Mouse (Mus musculus): ENCODE data around the gene Rev1.
A peak's percentile ranks its signal among the peaks of the same experiment; 100 is the strongest.
"Not testable (repeated sequence)": the region's sequence is repeated elsewhere in the genome, so short reads cannot be mapped to it uniquely, and the experiment has no call there.

The Rev1 gene

GRCm38 (mm10) chr1:38067276-38067675 is 62.3 kb downstream of the Rev1 start:
- no peak for DNase-seq (ENCODE audit: low spot score)

- not testable (repeated sequence) for DNase-seq (ENCODE audit: low spot score)
These were observed 67.4 kb downstream of the Rev1 start for GRCm38 (mm10) chr1:38062156-38062555.

GRCm38 (mm10) chr1:38058417-38058816 is 71.2 kb downstream of the Rev1 start:
- no peak for DNase-seq (ENCODE audit: low spot score)

GRCm38 (mm10) chr1:38055176-38055575 is 74.4 kb downstream of the Rev1 start:
- DNase-seq (ENCODE audit: low spot score): no peak

DNA sequence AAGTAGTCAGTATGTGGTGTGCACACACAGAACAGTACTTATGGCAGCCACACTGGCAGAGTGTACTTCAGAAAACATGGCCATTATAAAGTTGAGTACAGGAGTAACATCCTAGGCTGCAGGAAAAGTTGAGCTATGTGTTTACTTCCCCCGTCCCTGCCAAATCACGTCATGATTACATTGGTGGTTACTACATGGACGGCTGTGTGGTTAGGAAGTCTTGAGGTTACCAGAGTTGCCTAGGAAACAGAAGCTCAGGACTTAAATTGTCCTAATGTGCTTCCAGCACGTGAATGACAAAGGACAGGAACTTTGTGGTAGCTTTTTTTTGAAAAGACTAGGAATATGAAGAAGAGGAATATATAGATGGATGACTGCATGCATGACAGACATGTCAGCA is 80.0 kb downstream of the Rev1 start:
- peak; percentile 5 for DNase-seq (ENCODE audit: low spot score)

- DNase-seq (ENCODE audit: low spot score): no peak
These were observed 81.5 kb downstream of the Rev1 start for GRCm38 (mm10) chr1:38048121-38048520.

DNA sequence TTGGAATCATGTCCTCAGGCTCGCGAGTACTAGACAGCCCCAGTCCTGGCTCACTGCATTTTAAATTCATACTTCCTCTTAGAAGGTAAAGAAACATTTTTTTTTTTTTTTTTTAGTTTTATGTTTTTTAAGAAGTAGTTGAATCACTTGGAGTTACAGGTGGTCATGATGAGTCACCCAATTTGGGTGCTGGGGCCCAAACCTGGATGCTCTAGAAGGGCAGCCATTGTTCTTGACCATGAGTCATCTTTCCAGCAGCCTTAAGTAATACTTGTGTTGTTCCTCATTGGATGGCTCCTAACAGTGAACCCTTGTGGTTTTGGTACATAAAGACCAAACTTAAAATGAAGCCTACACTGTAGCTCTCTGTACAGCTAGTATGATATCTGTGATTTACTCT is 90.7 kb downstream of the Rev1 start:
- no peak for DNase-seq (ENCODE audit: low spot score)

- DNase-seq (ENCODE audit: low spot score): no peak
These were observed 92.2 kb downstream of the Rev1 start for GRCm38 (mm10) chr1:38037375-38037774.

GRCm38 (mm10) chr1:38035521-38035920 is 94.1 kb downstream of the Rev1 start:
- DNase-seq (ENCODE audit: low spot score): no peak

- DNase-seq (ENCODE audit: low spot score): no peak
These were observed 98.2 kb downstream of the Rev1 start for GRCm38 (mm10) chr1:38031391-38031790.

DNA sequence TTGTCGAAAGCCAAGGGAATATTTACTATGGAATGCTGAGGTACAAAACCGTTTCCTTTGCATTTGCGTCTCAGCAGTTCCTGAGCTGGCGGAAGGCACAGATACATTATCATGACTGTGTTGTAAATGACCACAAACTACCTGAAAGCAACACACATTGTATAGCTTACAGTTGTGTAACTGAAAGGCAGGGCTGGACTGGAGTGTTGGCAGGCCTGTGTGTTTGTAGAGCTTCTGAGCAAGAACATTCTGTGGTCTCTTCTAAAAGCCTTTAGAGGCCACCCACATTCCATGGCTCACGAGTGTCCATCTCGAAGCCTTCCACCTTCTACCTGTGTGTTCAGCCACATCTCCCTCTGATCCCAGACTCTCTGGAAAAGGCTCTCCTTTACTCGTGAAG is 102.3 kb downstream of the Rev1 start:
- no peak for DNase-seq (ENCODE audit: low spot score)

GRCm38 (mm10) chr1:38014551-38015203 is 114.9 kb downstream of the Rev1 start:
- DNase-seq (ENCODE audit: low spot score): no peak

GRCm38 (mm10) chr1:38012509-38012908 is 117.1 kb downstream of the Rev1 start:
- DNase-seq (ENCODE audit: low spot score): no peak

GRCm38 (mm10) chr1:38012104-38012503 is 117.5 kb downstream of the Rev1 start:
- no peak for DNase-seq (ENCODE audit: low spot score)

DNA sequence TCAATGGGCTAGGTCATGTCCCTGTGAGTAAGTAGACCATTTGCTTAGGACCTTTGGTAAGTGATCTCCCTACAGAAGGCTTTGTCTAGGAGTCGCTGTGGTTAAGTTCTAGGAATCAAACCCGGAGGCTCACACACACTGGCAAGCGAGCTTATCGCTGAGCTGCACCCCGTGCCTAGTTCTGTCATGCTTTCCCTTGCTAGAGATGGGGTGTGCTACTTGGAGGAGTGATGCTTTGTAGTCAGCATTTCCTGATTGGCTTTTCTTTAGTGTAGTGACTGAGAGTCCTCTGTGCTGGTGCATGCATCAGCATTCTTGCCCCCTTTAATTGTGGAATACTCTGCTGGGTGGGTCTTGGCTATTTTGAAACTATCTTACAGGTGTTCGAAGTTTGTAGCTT is 118.0 kb downstream of the Rev1 start:
- no peak for DNase-seq (ENCODE audit: low spot score)

DNA sequence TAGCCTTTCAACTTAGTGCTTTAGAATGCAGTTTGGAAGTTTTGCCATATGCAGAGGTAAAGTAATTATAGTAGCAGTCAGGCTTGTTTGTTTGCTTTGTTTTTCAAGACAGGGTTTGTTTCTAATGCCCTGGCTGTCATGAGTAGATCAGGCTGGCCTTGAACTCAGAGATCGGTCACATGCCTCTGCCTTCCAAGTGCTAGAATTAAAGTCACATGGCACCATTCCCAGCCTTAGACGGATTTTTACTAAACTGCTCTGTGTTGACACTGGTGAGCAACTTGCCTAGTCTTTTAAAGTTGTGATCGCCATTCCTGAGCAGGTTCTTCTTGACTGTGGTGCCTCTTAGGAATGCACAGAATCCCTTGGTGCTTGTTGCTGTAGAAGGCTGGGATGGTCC is 122.9 kb downstream of the Rev1 start:
- no peak for DNase-seq (ENCODE audit: low spot score)

GRCm38 (mm10) chr1:38003046-38003445 is 126.6 kb downstream of the Rev1 start:
- DNase-seq (ENCODE audit: low spot score): no peak

Measured in T-cell, adult 2 months (primary cell).